Mouse (Mus musculus): ENCODE measurements around the gene Efnb2. TPM values are rescaled to one million over a fixed set of nuclear protein-coding genes. Genes with fewer than 3 reads are reported as not detected.

Efnb2 gene
- polyA plus RNA-seq, 1 experiment from 2014 or later = 54.6 TPM

DNA sequence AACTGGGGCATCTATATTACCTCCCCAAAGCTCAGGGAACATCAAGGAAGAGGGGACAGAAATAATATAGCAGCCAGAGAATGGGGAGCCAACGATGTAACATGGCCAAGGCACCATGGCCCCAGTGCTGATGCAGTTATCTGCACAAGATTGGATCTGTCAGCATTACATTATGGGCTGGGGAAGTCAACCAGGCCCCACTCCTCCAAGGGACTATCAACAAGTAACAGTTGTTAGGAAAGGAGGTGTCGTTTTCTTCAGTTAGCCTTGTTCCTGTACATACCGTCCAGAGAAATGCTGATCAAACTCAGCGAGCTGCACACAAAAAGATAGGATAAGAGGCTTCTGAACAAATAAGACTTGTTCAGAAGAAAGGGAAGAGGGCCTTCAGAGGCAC is 77.1 kb downstream of the Efnb2 start:
- no peak overlapping the region for H3K4me2 ChIP-seq (ENCODE audit: low read length)

GRCm38 (mm10) chr8:8583290-8583980 is 77.6 kb downstream of the Efnb2 start:
- Histone ChIP-seq H3K27me3 (replicated peaks; ENCODE audit: control insufficient read depth, insufficient read depth, low read length) (no peaks in the 10 kb centered on the region), H3K36me3 (ENCODE audit: control insufficient read depth, insufficient read depth) (no peaks in the 10 kb centered on the region), H3K9me3 (ENCODE audit: control insufficient read depth, low read length) (no peaks in the 10 kb centered on the region), H3K9ac (replicated peaks; ENCODE audit: low read depth, low read length) (no peak overlapping the region), H3K4me2 (ENCODE audit: low read length) (no peak overlapping the region), H3K27ac (ENCODE audit: low read length) (no peak overlapping the region), H3K4me1 (replicated peaks; ENCODE audit: control insufficient read depth, insufficient read depth, low read length) (no peaks in the 10 kb centered on the region), H3K4me3 (replicated peaks; ENCODE audit: low read length) (no peak overlapping the region)
- no peak for ATAC-seq
- 97% methylated on average over 4 of the region's 4 CpGs for WGBS

More for the DNA sequence above, 77.1 kb downstream of the Efnb2 start:
- Histone ChIP-seq H3K4me3 (replicated peaks; ENCODE audit: low read length) (no peak overlapping the region), H3K27me3 (replicated peaks; ENCODE audit: control insufficient read depth, insufficient read depth, low read length) (no peaks in the 10 kb centered on the region), H3K27ac (ENCODE audit: low read length) (no peak overlapping the region), H3K9me3 (ENCODE audit: control insufficient read depth, low read length) (no peaks in the 10 kb centered on the region), H3K4me1 (replicated peaks; ENCODE audit: control insufficient read depth, insufficient read depth, low read length) (no peaks in the 10 kb centered on the region), H3K9ac (replicated peaks; ENCODE audit: low read depth, low read length) (no peak overlapping the region), H3K36me3 (ENCODE audit: control insufficient read depth, insufficient read depth) (no peaks in the 10 kb centered on the region)
- 78% methylated on average over 4 of the region's 4 CpGs for WGBS
- no peak for ATAC-seq

DNA sequence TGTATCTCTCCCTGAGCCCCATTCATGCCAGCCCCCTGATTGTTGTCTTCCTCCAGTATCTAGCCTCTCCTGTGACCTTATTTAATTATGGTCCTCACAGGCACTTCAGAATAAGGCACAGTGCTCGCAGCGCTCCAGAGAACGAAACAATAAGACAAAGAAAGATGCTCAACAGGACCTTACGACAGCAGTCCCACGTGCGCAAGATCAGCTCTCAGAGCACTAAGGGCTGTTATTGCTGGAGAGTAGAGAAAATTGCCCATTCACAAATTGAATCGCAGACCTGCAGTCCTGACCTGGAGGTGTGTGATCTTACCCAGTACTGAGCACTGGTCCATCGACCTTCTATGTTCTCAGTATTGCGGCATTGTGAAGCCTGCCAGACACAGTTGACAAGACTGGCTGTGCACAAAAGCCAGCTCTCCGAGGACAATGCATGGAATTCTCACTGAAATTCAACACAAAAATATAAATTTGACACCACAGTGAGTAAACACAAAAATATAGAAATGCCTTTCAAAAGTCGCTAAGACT is 83.2 kb downstream of the Efnb2 start:
- Histone ChIP-seq H3K27me3 (replicated peaks; ENCODE audit: control insufficient read depth, insufficient read depth, low read length) (no peaks in the 10 kb centered on the region), H3K9me3 (ENCODE audit: control insufficient read depth, low read length) (no peaks in the 10 kb centered on the region), H3K9ac (replicated peaks; ENCODE audit: low read depth, low read length) (no peak overlapping the region), H3K36me3 (ENCODE audit: control insufficient read depth, insufficient read depth) (no peaks in the 10 kb centered on the region), H3K4me3 (replicated peaks; ENCODE audit: low read length) (no peak overlapping the region), H3K27ac (ENCODE audit: low read length) (no peak overlapping the region), H3K4me2 (ENCODE audit: low read length) (no peak overlapping the region), H3K4me1 (replicated peaks; ENCODE audit: control insufficient read depth, insufficient read depth, low read length) (peaks cover 7% of the 10 kb centered on the region; the same call in 1 of the 2 replicates)
- peak; percentile 30; the same call in 1 of the 2 replicates for ATAC-seq
- 33% methylated on average over 11 of the region's 11 CpGs for WGBS

DNA sequence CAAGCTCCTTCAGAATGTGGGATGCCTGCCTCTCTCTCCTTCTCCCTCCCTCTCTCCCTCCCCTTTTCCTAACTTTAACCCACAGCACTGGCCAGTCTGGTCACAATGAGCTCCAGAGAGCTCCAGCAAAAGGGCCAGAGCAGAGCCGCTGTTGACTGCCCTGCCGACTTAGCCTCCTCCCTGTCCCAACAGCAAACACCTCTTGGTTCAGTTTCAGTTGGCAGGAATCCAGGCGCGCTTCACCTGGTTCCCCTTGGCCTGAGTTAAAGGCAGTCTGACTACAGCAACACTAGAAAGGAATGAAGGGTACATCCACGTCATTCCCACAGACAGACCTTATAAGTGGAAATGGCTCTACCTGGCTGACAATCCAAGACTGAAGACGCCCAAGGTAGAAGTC is 84.2 kb downstream of the Efnb2 start:
- Histone ChIP-seq H3K9me3 (ENCODE audit: control insufficient read depth, low read length) (no peaks in the 10 kb centered on the region), H3K4me2 (ENCODE audit: low read length) (no peak overlapping the region), H3K9ac (replicated peaks; ENCODE audit: low read depth, low read length) (no peak overlapping the region), H3K36me3 (ENCODE audit: control insufficient read depth, insufficient read depth) (no peaks in the 10 kb centered on the region), H3K4me1 (replicated peaks; ENCODE audit: control insufficient read depth, insufficient read depth, low read length) (peaks cover 10% of the 10 kb centered on the region; the same call in 1 of the 2 replicates), H3K27ac (ENCODE audit: low read length) (no peak overlapping the region), H3K4me3 (replicated peaks; ENCODE audit: low read length) (no peak overlapping the region), H3K27me3 (replicated peaks; ENCODE audit: control insufficient read depth, insufficient read depth, low read length) (no peaks in the 10 kb centered on the region)
- no peak for ATAC-seq
- WGBS = 90% methylated on average over 6 of the region's 6 CpGs

GRCm38 (mm10) chr8:8576286-8576685 is 84.8 kb downstream of the Efnb2 start:
- Histone ChIP-seq H3K9ac (replicated peaks; ENCODE audit: low read depth, low read length) (no peak overlapping the region), H3K4me1 (replicated peaks; ENCODE audit: control insufficient read depth, insufficient read depth, low read length) (peaks cover 10% of the 10 kb centered on the region; the same call in 1 of the 2 replicates), H3K27ac (ENCODE audit: low read length) (no peak overlapping the region), H3K4me2 (ENCODE audit: low read length) (no peak overlapping the region), H3K27me3 (replicated peaks; ENCODE audit: control insufficient read depth, insufficient read depth, low read length) (no peaks in the 10 kb centered on the region), H3K4me3 (replicated peaks; ENCODE audit: low read length) (no peak overlapping the region), H3K36me3 (ENCODE audit: control insufficient read depth, insufficient read depth) (no peaks in the 10 kb centered on the region), H3K9me3 (ENCODE audit: control insufficient read depth, low read length) (no peaks in the 10 kb centered on the region)
- ATAC-seq = no peak
- WGBS = 44% methylated on average over 6 of the region's 6 CpGs

GRCm38 (mm10) chr8:8574521-8575499 is 86.2 kb downstream of the Efnb2 start:
- Histone ChIP-seq H3K4me2 (ENCODE audit: low read length) (0 out of 2 replicates have a peak overlapping the region, but pooled peaks have one; percentile 29), H3K27me3 (replicated peaks; ENCODE audit: control insufficient read depth, insufficient read depth, low read length) (no peaks in the 10 kb centered on the region), H3K4me1 (replicated peaks; ENCODE audit: control insufficient read depth, insufficient read depth, low read length) (peaks cover 10% of the 10 kb centered on the region; the same call in 1 of the 2 replicates), H3K36me3 (ENCODE audit: control insufficient read depth, insufficient read depth) (no peaks in the 10 kb centered on the region), H3K9ac (replicated peaks; ENCODE audit: low read depth, low read length) (no peak overlapping the region), H3K27ac (ENCODE audit: low read length) (no peak overlapping the region), H3K4me3 (replicated peaks; ENCODE audit: low read length) (no peak overlapping the region), H3K9me3 (ENCODE audit: control insufficient read depth, low read length) (no peaks in the 10 kb centered on the region)
- 22% methylated on average over 19 of the region's 19 CpGs for WGBS
- ATAC-seq = peak; percentile 70

DNA sequence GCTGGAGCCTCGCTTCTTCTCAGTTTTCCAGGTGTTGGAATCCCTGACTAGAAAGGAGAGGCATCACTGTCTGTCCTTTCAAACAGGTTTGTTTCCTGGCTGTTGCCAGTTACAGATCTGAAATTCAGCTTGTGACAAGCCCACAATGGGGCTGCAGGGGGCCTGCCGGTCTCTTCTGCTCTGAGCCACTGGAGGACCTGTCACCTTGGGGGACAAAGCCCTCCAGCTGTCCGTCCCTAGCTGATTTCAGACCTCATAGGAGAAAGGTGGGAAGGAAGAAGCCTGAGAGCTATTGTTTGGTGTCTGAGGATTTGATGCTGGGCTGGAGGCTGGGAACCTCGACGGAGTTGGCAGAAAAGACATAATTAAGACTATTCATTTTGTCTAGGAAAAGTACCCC is 88.8 kb downstream of the Efnb2 start:
- 13% methylated on average over 5 of the region's 5 CpGs for WGBS
- no peak overlapping the region for H3K27ac ChIP-seq (ENCODE audit: low read length)
- H3K27me3 ChIP-seq (replicated peaks; ENCODE audit: control insufficient read depth, insufficient read depth, low read length) = no peaks in the 10 kb centered on the region

DNA sequence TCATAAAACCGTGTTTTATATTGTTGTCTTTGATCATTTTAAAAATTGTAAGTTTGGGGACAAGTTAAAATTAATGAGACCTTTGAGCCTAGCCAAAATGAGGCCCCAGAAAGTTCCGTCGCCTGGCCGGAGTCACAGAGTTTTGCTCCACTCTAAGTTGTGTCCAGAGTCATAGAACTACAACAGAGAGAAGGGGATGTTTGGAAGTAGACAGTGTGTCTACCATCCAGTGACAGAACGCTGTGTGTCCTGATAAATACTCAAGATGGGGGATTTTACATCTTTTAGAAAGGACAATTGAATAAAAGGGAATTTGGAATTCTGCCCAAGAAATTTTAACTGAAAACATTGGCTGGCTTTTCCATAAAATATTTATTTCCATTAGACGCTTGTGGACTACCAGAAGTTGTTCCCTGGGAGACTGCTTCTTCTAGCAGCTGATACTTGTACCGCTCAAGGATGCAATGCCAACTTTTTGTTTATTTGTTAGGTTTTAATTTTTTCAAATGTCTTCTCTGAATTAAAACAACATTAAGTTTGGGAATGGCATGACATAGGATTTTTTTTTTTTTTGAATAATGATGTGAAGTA is 89.3 kb downstream of the Efnb2 start:
- peaks cover 8% of the 10 kb centered on the region; the same call in 1 of the 2 replicates for H3K4me1 ChIP-seq (replicated peaks; ENCODE audit: control insufficient read depth, insufficient read depth, low read length)
- no peaks in the 10 kb centered on the region for H3K27me3 ChIP-seq (replicated peaks; ENCODE audit: control insufficient read depth, insufficient read depth, low read length)
- H3K36me3 ChIP-seq (ENCODE audit: control insufficient read depth, insufficient read depth) = no peaks in the 10 kb centered on the region
- no peak overlapping the region for H3K9ac ChIP-seq (replicated peaks; ENCODE audit: low read depth, low read length)
- H3K9me3 ChIP-seq (ENCODE audit: control insufficient read depth, low read length) = no peaks in the 10 kb centered on the region
- H3K4me3 ChIP-seq (replicated peaks; ENCODE audit: low read length) = no peak overlapping the region
- no peak for ATAC-seq
- H3K4me2 ChIP-seq (ENCODE audit: low read length) = no peak overlapping the region
- no peak overlapping the region for H3K27ac ChIP-seq (ENCODE audit: low read length)
- 83% methylated on average over 7 of the region's 7 CpGs for WGBS

More for the DNA sequence above, 88.8 kb downstream of the Efnb2 start:
- Histone ChIP-seq H3K9me3 (ENCODE audit: control insufficient read depth, low read length) (no peaks in the 10 kb centered on the region), H3K4me1 (replicated peaks; ENCODE audit: control insufficient read depth, insufficient read depth, low read length) (peaks cover 8% of the 10 kb centered on the region; the same call in 1 of the 2 replicates), H3K9ac (replicated peaks; ENCODE audit: low read depth, low read length) (no peak overlapping the region), H3K4me3 (replicated peaks; ENCODE audit: low read length) (no peak overlapping the region), H3K4me2 (ENCODE audit: low read length) (no peak overlapping the region), H3K36me3 (ENCODE audit: control insufficient read depth, insufficient read depth) (no peaks in the 10 kb centered on the region)
- no peak for ATAC-seq

DNA sequence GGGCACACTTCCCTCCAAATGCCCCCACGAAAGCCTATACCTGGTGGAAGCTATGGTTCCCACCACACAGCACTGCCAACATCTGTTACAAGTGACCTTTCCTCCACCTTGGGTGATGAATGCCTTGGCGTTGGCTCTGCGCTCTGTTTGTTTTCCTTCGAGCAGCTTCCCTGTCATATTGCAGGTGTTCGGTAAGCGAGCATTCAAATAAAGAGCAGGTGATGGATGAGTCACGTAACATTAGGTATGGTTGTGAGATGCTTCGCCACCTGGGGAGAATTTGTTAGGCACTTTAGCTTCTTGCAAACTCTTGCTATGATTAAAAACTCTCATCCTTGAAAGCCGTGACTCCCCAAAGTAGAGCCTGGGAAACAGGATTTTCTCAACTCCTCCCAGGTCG is 91.8 kb downstream of the Efnb2 start:
- Histone ChIP-seq H3K9me3 (ENCODE audit: control insufficient read depth, low read length) (no peaks in the 10 kb centered on the region), H3K9ac (replicated peaks; ENCODE audit: low read depth, low read length) (no peak overlapping the region), H3K4me3 (replicated peaks; ENCODE audit: low read length) (no peak overlapping the region), H3K27me3 (replicated peaks; ENCODE audit: control insufficient read depth, insufficient read depth, low read length) (no peaks in the 10 kb centered on the region), H3K36me3 (ENCODE audit: control insufficient read depth, insufficient read depth) (no peaks in the 10 kb centered on the region), H3K4me2 (ENCODE audit: low read length) (no peak overlapping the region), H3K4me1 (replicated peaks; ENCODE audit: control insufficient read depth, insufficient read depth, low read length) (0 out of 2 replicates have a peak, but pooled peaks cover 3% of the 10 kb centered on the region), H3K27ac (ENCODE audit: low read length) (no peak overlapping the region)
- no peak for ATAC-seq
- 90% methylated on average over 10 of the region's 10 CpGs for WGBS

Measured in forebrain, embryonic 16.5 days (tissue).